Mouse (Mus musculus) urinary bladder, postnatal 10 days (tissue): ENCODE results near the gene Gm16381.
"Not testable (repeated sequence)": the region's sequence is repeated elsewhere in the genome, so short reads cannot be mapped to it uniquely, and the experiment has no call there.

Experiments
- DNase-seq: peaks from one replicate; pipeline ENCODE4 v3.0.0; 2022; ENCODE audit warnings: low spot score

Gene Gm16381

DNA sequence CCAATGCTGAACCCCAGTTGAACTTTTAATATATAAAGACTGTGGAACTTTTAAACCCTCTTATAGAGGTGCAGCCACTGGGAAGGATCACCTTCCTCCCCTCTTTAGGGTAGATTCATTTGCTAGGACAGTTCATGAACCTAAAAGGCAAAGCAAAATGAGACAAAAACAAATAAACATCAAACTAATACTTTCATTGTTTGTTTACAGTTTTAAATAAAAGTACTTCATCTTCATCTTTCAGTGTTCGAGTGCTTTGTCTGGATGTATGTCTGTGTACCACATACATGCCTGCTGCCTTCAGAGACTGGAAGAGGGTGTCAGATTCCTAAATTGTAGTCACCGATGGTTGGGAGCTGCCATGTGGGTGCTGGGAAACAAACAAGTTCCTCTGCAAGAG is at the start of gene Gm16381:
TSS of gene Gm16381 (minus strand) at position 101 of the 400 bp plus-strand sequence.
- DNase-seq, result not testable (repeated sequence)

- not testable (repeated sequence) for DNase-seq
Measured at GRCm38 (mm10) chr12:87652916-87653703, 8.7 kb upstream of the Gm16381 start.

DNA sequence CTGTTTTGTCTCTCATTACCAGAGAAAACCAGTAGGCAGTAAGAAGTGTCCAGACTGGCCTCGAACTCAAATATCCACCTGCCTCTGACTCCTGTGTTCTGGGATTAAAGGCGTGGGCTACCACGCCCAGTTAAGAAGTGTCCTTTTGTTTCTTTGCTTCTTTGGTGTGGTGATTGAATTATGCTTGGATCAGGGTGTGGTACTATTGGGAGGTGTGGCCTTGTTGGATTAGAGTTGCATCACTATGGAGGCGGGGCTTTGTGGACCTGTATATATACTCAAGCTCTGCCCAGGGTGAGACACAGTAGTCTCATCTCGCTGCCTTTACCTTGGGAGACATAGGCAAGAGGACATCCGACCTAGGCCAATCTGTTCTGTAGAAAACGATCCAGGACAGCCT is 25.9 kb downstream of the Gm16381 start, which contains the start of gene Gm4027:
TSS of gene Gm4027 (plus strand) at position 301 of the 400 bp plus-strand sequence.
- not testable (repeated sequence) for DNase-seq

DNA sequence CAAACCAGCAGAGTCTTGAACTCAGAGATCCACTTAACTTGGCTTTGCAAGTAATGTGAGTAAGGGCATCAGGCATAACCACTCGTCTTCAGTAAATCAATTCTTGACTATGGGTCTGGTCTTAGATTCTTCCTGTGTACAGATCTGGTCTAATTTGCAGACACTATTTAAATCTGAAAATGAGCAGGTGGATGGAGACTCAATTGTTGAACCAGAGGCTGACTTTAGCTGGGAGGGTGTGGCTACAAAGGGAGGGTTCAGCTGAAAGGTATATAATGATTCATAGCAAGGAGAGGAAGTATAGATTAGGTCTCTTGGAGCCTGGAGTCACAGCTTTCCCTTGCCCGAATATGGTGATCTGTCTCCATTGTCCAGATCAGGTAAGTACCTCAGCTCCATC is 42.0 kb downstream of the Gm16381 start, which contains the start of gene Oog1:
TSS of gene Oog1 (plus strand) at position 301 of the 400 bp plus-strand sequence.
- DNase-seq, result not testable (repeated sequence)

DNA sequence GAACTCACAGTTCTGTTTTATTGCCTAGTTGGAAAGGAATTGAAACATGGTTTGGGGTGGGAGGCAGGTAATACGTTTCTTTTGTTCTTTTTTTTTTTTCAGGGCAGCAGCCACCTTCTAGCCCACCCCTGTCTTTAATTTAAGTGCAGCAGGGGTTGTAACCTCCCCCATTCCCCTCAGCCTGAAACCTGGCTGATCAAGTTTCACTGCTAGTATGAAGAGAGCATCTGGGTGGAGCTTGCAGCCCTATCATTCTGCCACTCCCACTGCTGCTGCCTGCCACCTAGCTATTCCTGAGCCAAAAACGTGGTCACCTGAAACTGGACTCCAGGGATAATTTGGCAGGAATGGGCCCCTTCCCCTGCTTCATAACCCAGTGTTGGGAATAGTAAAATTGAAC is 43.0 kb downstream of the Gm16381 start:
- DNase-seq, result not testable (repeated sequence)
